Mouse (Mus musculus): Measurements from ENCODE around the gene Speg.

DNA sequence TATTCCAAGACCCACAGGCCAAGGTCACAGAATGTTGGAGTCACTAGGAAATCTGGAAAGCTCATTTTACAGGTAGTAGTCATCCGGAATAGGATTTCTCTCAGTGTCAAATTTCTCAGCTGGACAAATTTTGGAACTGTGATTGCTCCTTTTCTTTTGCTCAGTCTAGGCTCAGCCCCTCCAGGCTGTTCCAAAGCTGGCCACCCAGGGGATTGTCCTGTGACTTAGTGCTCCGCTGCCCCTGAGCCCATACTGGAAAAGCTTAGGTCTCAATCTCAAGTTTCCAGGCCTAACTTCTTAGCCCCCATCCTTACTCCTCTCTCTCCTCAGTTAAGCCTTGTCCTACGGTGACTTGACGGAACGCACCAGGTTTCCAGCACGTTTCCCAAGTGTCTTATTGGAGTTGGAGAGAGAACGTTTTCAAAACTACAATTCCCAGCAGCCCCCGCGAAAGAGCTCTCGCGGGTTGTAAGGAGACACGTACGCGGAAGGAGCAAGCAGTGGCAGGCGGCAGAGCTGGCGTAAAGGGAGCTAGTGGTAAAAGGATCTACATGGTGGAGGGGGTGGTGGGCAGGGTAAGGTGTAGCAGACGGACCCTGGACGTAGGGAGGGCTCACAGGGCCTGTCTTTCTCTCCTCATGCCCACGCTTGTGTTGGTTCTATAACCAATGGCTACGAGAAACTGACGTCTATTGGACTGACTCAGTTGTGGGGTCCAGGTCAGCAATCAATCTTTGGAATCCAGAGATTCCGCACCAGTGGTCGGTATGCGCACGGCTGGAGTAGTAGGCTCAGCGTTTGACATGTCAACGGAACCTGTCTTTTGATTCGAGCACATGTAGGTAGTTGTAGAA lies 60.6 kb downstream of the Speg start, which contains the start of gene Gmppa:
- TF ChIP-seq CTCF (IDR thresholded peaks at IDR 0.05; ENCODE audit: low read depth, low read length) (no peak), EP300 (IDR thresholded peaks at IDR 0.05; ENCODE audit: insufficient read depth, low read depth, low read length) (no peak)

Measured in ES-Bruce4 (cell line).